Mouse (Mus musculus) kidney, postnatal 14 days (tissue): ENCODE results near the gene Mapk12.

Experiments
- DNase-seq: peaks from one replicate; pipeline ENCODE4 v3.0.0; 2022; ENCODE audit warnings: mixed read lengths

The Mapk12 gene

GRCm38 (mm10) chr15:89137378-89138045 is 3.0 kb downstream of the Mapk12 start:
- DNase-seq, result no peak

GRCm38 (mm10) chr15:89136461-89137155 is 3.9 kb downstream of the Mapk12 start:
- DNase-seq, result no peak

- DNase-seq, result no peak
These were observed 9.2 kb downstream of the Mapk12 start for GRCm38 (mm10) chr15:89131316-89131715.

GRCm38 (mm10) chr15:89130245-89130644 is 10.3 kb downstream of the Mapk12 start:
- DNase-seq, result no peak

GRCm38 (mm10) chr15:89128382-89129350 is 11.8 kb downstream of the Mapk12 start, which contains the start of gene Hdac10:
Gene Hdac10 (minus strand): TSS chr15:89128700.
- peak; percentile 88 for DNase-seq

- no peak for DNase-seq
These were observed 13.1 kb downstream of the Mapk12 start for GRCm38 (mm10) chr15:89127364-89127940.

- DNase-seq, result no peak
These were observed 13.9 kb downstream of the Mapk12 start for GRCm38 (mm10) chr15:89126622-89127021.

- DNase-seq, result no peak
These were observed 15.2 kb downstream of the Mapk12 start for GRCm38 (mm10) chr15:89125351-89125750.

- DNase-seq, result no peak
These were observed 16.2 kb downstream of the Mapk12 start for GRCm38 (mm10) chr15:89124312-89124711.

GRCm38 (mm10) chr15:89123595-89123994 is 16.9 kb downstream of the Mapk12 start:
- no peak for DNase-seq

- DNase-seq, result peak; percentile 96
These were observed 17.7 kb downstream of the Mapk12 start, which contains the start of gene Tubgcp6 for GRCm38 (mm10) chr15:89122649-89123366. Gene Tubgcp6 (minus strand): TSS chr15:89123112.

GRCm38 (mm10) chr15:89118007-89118406 is 22.5 kb downstream of the Mapk12 start:
- no peak for DNase-seq

- no peak for DNase-seq
These were observed 30.4 kb downstream of the Mapk12 start for GRCm38 (mm10) chr15:89110147-89110546.

- DNase-seq, result no peak
These were observed 33.5 kb downstream of the Mapk12 start for GRCm38 (mm10) chr15:89106976-89107375.

- DNase-seq, result no peak
These were observed 34.4 kb downstream of the Mapk12 start for GRCm38 (mm10) chr15:89106073-89106472.

- no peak for DNase-seq
These were observed 36.1 kb downstream of the Mapk12 start for GRCm38 (mm10) chr15:89104425-89104824.

GRCm38 (mm10) chr15:89103921-89104320 is 36.6 kb downstream of the Mapk12 start:
- DNase-seq, result no peak

GRCm38 (mm10) chr15:89102646-89103045 is 37.9 kb downstream of the Mapk12 start:
- no peak for DNase-seq

GRCm38 (mm10) chr15:89100823-89101222 is 39.7 kb downstream of the Mapk12 start:
- DNase-seq, result no peak

- no peak for DNase-seq
These were observed 41.9 kb downstream of the Mapk12 start for GRCm38 (mm10) chr15:89098616-89099015.

- DNase-seq, result no peak
These were observed 43.1 kb downstream of the Mapk12 start for GRCm38 (mm10) chr15:89097450-89097849.

- DNase-seq, result no peak
These were observed 48.3 kb downstream of the Mapk12 start for GRCm38 (mm10) chr15:89092181-89092580.
